Mouse (Mus musculus) megakaryocyte, adult 5-6 weeks (primary cell): ENCODE data around the gene Cdc73. TPM values are rescaled to one million over a fixed set of nuclear protein-coding genes. Genes with fewer than 3 reads are reported as not detected.
"Not testable (repeated sequence)": the region's sequence is repeated elsewhere in the genome, so short reads cannot be mapped to it uniquely, and the experiment has no call there.

ENCODE experiments used
- ATAC-seq: 2 replicates; pipeline ENCODE4 v1.8.0; 2016; ENCODE audit warnings: mild to moderate bottlenecking, inconsistent platforms; ENCODE audit not compliant: poor library complexity, severe bottlenecking
- total RNA-seq, 2 experiments: library from RNA; stranded (forward) in 1 of 2; stranded (reverse) in 1 of 2; fragments of 153-499, 151-499 nt in 1 of 2; fragments of 221-1000, 200-1000 nt in 1 of 2; gene quantifications; 2 replicates each; pipeline versions ENCODE4 v1.2.3 to v1.2.4; 2015 to 2017

Gene Cdc73
- total RNA-seq, 2 experiments from 2014 or later: 11.2 to 47.0 TPM

DNA sequence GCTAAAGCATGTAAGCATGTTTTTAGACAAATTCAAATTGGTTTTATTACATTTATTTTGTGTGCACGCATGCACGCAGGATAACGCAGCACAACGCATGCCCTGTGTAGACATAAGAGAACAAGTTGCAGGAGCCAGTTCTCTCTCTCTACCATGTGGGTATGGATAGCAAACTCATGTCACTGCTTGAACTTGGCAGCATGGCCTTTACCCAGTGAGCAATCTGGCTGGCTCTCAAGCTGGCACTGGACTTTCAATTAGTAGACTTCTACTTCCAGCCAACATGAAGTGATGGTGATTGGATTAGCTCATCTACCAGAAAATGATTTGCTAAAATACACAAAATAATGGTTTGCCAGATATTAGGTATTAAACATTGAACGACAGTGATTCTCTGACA lies 21.6 kb downstream of the Cdc73 start:
- ATAC-seq: no peak

DNA sequence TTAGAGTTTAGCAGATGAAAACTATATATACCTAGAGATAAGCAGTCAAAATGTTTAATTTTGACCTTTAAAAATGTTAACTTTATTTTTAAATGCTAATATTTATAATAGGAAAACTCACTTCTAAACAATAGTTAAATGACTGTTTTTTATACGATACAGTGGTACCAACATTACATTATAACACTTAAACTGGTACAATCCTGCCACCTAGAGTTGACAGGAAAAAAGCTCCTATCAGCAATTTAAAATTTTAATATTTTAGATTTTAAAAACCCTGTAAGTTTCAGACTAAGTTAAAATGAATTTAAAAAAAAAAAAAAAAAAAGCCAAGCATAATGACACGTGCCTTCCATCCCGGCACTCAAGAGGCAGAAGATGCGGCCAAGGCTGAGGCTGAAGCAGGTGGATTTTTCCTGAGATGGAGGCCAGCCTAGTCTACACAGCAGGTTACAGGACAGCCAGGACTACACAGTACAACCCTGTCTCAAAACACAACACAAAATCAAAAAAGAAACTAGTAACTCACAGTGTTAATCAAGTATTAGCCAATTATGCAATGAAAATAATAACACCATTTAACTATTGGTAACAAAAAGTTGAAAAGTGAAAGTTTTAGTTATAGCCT lies 26.8 kb downstream of the Cdc73 start:
- ATAC-seq: no peak

- not testable (repeated sequence) for ATAC-seq
These were observed 37.9 kb downstream of the Cdc73 start for GRCm38 (mm10) chr1:143664786-143665185.

- ATAC-seq: no peak
These were observed 39.5 kb downstream of the Cdc73 start for GRCm38 (mm10) chr1:143663197-143663596.

- no peak for ATAC-seq
These were observed 49.0 kb downstream of the Cdc73 start for GRCm38 (mm10) chr1:143653646-143654045.

GRCm38 (mm10) chr1:143650317-143650716 lies 52.4 kb downstream of the Cdc73 start:
- no peak for ATAC-seq

GRCm38 (mm10) chr1:143646219-143646618 lies 56.5 kb downstream of the Cdc73 start:
- ATAC-seq: no peak

DNA sequence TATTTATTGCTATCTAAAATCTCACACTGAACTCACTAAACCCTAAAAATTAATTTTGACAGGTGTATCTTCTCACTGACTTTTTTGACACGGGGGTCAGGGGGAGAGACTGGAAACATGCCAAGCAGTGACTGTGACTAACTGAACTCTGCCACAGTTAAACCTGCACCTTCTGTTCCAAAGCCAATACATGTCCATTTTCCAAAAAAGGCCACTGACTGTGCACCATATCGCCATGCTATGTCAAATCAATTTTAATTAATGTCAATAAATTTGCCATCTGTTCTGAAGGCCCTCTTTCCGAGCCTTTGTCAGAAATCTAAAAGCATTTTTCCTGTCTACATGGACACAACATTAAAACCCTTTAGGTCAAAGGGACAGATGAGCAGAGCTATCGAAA lies 57.3 kb downstream of the Cdc73 start:
- no peak for ATAC-seq

DNA sequence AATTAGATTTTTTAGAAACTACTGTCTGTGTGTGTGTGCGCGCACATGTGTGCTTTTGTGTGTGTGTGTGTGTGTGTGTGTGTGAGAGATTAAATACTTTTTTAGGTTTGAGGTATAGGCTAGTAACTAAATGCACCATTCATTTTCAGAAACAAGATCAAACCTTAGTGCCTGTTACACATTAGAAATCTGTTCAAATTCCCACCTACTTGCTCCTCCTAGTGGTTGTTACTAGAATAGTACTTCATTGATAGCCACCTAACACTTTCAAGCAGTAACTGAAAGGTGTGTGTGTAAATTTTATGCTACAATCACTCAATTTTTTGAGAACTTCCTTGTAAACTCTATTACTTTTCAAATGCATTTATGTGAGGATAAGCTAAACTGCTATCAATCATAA lies 58.5 kb downstream of the Cdc73 start:
- ATAC-seq: peak; percentile 85

- peak; percentile 51 for ATAC-seq
These were observed 61.9 kb downstream of the Cdc73 start, which contains the start of gene B3galt2 for GRCm38 (mm10) chr1:143640650-143641407. Gene B3galt2 (plus strand): TSS chr1:143640664.

DNA sequence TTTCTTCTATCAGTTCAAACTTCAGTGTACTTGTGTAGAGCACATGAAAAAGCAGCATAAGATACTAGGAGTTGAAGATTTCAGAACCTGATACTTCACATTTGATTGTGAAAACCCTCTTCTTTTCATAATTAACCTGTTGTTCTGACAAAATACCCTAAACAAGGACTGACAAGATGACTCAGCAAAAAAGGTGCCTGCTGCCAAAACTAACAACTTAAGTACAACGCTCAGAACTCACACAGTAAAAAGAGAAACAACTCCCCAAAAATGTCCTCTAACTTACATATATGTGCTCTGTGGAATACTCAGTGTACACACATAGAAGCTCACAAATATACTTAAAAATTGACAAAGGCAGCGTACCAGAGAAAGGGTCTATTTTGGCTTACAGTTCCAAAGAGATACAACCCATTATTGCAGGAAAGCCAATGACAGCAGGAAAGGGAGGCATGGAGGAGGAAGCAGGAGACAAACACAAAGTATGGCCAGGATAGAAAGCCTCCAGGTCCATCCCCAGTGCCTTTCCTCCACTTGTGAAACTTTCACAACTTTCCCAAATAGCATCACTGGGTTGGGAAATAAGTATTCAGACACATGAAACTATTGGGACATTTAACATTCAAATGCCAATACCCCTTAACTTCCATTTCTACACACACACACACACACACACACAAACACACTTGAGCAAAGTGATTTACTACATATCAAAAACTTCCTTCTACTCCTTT lies 69.7 kb downstream of the Cdc73 start:
- ATAC-seq: no peak

DNA sequence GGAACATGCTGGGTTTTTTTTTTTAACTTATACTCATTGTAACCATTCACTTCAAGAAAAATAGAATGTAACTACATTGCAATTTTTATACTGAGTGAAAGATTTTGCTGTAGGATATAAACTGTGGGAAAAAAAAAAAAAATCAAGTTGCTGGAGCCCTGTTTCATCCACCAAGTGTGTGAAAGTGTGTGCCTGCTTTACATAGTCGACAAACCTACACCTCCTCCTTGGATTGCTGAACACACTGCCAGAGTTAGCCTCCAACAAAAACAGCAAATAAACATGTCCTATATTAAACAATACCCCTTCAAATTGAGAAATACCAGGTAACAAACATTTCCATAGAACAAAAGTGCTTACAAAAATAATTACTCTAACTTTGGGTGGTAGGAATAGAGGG lies 70.3 kb downstream of the Cdc73 start:
- ATAC-seq: no peak

DNA sequence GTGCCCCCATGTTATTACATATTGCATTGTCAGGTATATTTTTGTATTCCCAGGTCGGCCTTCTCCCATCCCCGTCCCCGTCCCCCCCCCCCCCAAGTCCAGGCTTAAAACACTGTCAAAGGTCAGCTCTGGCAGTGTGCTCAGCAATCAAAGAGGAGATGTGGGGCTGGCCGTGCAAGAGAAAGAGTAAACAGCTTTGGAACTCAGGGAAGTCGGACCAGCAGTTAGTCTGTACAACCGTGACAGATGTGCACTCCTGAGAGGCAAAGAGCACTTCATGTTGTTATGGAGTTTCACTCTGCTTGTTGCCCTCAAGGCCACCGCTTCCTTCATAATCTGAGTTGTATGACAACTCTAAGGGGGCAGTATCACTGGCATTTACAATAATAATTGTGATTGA lies 71.4 kb downstream of the Cdc73 start:
- ATAC-seq: no peak

DNA sequence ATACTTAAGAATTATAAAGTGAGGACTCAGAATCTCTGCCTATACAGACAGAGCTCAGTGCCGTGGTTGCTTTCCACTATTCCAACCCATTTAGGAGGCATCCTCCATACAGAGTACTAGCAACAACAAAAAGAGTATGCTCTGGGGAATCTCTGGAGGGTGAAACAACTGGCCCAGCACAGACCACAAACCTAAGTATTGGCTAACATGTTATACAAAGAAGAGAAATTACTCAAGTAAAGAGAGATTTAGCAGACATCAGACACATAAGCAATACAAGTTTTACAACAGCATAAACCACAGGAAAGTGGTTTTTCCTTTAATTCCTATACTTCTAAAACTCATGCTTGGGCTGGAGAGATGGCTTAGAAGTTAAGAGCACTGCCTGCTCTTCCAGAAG lies 80.1 kb downstream of the Cdc73 start:
- peak; percentile 53 for ATAC-seq

GRCm38 (mm10) chr1:143621930-143622329 lies 80.8 kb downstream of the Cdc73 start:
- peak; percentile 56 for ATAC-seq

GRCm38 (mm10) chr1:143619760-143620159 lies 82.9 kb downstream of the Cdc73 start:
- ATAC-seq: no peak

GRCm38 (mm10) chr1:143612901-143613300 lies 89.8 kb downstream of the Cdc73 start:
- ATAC-seq: no peak

- ATAC-seq: no peak
These were observed 93.8 kb downstream of the Cdc73 start for GRCm38 (mm10) chr1:143608911-143609310.

- no peak for ATAC-seq
These were observed 105.8 kb downstream of the Cdc73 start for GRCm38 (mm10) chr1:143596864-143597263.

DNA sequence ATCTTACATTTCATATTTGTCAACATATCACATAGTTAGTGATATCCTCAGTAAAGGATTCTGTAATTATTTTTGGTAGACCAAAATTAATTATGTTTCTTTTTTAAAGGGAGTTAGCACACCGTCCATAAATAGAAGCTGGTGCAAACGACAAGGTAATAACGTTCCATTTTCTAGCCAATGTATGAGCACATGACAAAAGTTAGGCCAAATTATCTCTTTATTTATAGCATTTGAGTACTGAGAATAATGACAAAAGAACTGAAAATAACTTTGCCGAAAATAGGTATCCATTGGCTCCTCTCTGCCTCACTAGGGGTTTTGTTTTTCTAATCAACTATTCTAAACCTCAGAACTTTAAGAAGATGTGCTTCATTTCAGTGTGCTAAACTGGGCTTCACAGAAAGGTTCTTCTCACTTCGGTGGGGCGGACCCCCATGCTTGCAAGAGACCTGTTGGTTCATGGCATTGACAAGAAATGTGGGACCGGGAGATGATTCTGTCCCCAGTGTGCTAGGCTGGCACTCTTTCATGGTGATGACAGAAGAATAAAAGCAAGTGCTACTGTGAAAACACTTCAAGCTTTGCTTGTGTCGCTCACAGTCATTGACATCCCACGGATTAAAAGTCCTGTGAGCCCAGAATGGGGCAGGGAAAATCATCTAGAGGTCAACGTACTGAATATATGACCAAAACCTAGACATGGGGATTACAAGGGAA lies 125.7 kb downstream of the Cdc73 start:
- ATAC-seq: no peak

- ATAC-seq: peak; percentile 61
These were observed 144.5 kb downstream of the Cdc73 start for GRCm38 (mm10) chr1:143558235-143558634.
